Mouse (Mus musculus) heart, embryonic 11.5 days (tissue): ENCODE results near the gene Gstt4. TPM values are rescaled to one million over a fixed set of nuclear protein-coding genes. Genes with fewer than 3 reads are reported as not detected.
A peak's percentile ranks its signal among the peaks of the same experiment; 100 is the strongest.

Experiments
- ATAC-seq: fragments of 200-750 bp; cut with Nextera tagmentation; replicated peaks from 2 replicates; pipeline ENCODE4 v1.8.0; 2017; ENCODE audit warnings: moderate library complexity; ENCODE audit not compliant: insufficient number of reproducible peaks, low FRiP score, low TSS enrichment
- H3K27ac ChIP-seq: fragments of 300-500 bp; sonication (generic); 2 replicates; pipeline ENCODE4 v1.5.1; 2014; ENCODE audit warnings: mild to moderate bottlenecking, low read depth, low read length
- H3K27me3 ChIP-seq: fragments of 300-500 bp; sonication (generic); 2 replicates; pipeline ENCODE4 v1.6.1; 2014; ENCODE audit warnings: mild to moderate bottlenecking, low read length, mixed read lengths; ENCODE audit not compliant: control insufficient read depth, insufficient read depth
- H3K36me3 ChIP-seq: fragments of 300-500 bp; sonication (generic); 2 replicates; pipeline ENCODE4 v1.6.1; 2014; ENCODE audit warnings: mild to moderate bottlenecking, low read length, moderate library complexity, mixed read lengths; ENCODE audit not compliant: control insufficient read depth, insufficient read depth
- H3K4me1 ChIP-seq: fragments of 300-500 bp; sonication (generic); 2 replicates; pipeline ENCODE4 v1.6.1; 2014; ENCODE audit warnings: low read length; ENCODE audit not compliant: control insufficient read depth, insufficient read depth
- H3K4me2 ChIP-seq: fragments of 300-500 bp; sonication (generic); 2 replicates; pipeline ENCODE4 v1.6.1; 2014; ENCODE audit warnings: mild to moderate bottlenecking, moderate library complexity
- H3K4me3 ChIP-seq: fragments of 300-500 bp; sonication (generic); 2 replicates; pipeline ENCODE4 v1.5.1; 2014; ENCODE audit warnings: low read depth, low read length
- H3K9ac ChIP-seq: fragments of 300-500 bp; sonication (generic); 2 replicates; pipeline ENCODE4 v1.6.1; 2014; ENCODE audit warnings: mild to moderate bottlenecking, low read depth, low read length, moderate library complexity
- H3K9me3 ChIP-seq: fragments of 300-500 bp; sonication (generic); replicated peaks from 2 replicates; pipeline ENCODE4 v1.6.1; 2016; ENCODE audit warnings: low read length; ENCODE audit not compliant: control insufficient read depth
- WGBS: fragments of 180-500 bp; shearing (Covaris S2); extraction: QIAGEN DNeasy Blood & Tissue Kit; methylation state at CpG from one replicate; pipeline ENCODE4 v1.1.7; 2014; ENCODE audit not compliant: insufficient replicate concordance; 5-methylcytosine and 5-hydroxymethylcytosine counted together
- polyA plus RNA-seq: library from polyadenylated mRNA; unstranded; fragments of >200 nt; fragmentation: Nextera tagmentation; extraction: Ambion mirVana; gene quantifications from 2 replicates; pipeline ENCODE4 v1.2.1, GENCODE M21; 2014

The Gstt4 gene
- polyA plus RNA-seq, 1 experiment from 2014 or later, result not detected

GRCm38 (mm10) chr10:75833456-75834080 is 11.2 kb upstream of the Gstt4 start:
- H3K4me1 ChIP-seq, result peaks cover 31% of the 10 kb centered on the region
- H3K27me3 ChIP-seq, result peaks cover 4% of the 10 kb centered on the region; the same call in 1 of the 2 replicates
- H3K36me3 ChIP-seq, result no peaks in the 10 kb centered on the region
- no peaks in the 10 kb centered on the region for H3K9me3 ChIP-seq
- H3K9ac ChIP-seq, result peak overlapping the region; percentile 62
- 12% methylated on average over 21 of the region's 21 CpGs for WGBS
- peak overlapping the region; percentile 82 for H3K4me2 ChIP-seq
- peak overlapping the region; percentile 38 for H3K4me3 ChIP-seq
- no peak overlapping the region for H3K27ac ChIP-seq
- ATAC-seq, result no peak

- Histone ChIP-seq H3K27ac (no peak overlapping the region), H3K4me3 (no peak overlapping the region), H3K27me3 (peaks cover 4% of the 10 kb centered on the region; the same call in 1 of the 2 replicates), H3K4me2 (no peak overlapping the region), H3K9ac (no peak overlapping the region), H3K4me1 (peaks cover 23% of the 10 kb centered on the region), H3K9me3 (no peaks in the 10 kb centered on the region), H3K36me3 (no peaks in the 10 kb centered on the region)
- ATAC-seq, result no peak
- 55% methylated on average over 13 of the region's 13 CpGs for WGBS
These were observed 10.0 kb upstream of the Gstt4 start for GRCm38 (mm10) chr10:75832272-75832895.

- Histone ChIP-seq H3K27me3 (peaks cover 4% of the 10 kb centered on the region; the same call in 1 of the 2 replicates), H3K4me3 (no peak overlapping the region), H3K36me3 (no peaks in the 10 kb centered on the region), H3K4me1 (peaks cover 10% of the 10 kb centered on the region), H3K9ac (no peak overlapping the region), H3K4me2 (no peak overlapping the region), H3K9me3 (no peaks in the 10 kb centered on the region), H3K27ac (no peak overlapping the region)
- 85% methylated on average over 2 of the region's 2 CpGs for WGBS
- ATAC-seq, result no peak
These were observed 7.9 kb upstream of the Gstt4 start for GRCm38 (mm10) chr10:75830275-75830670.

GRCm38 (mm10) chr10:75829529-75830274 is 7.4 kb upstream of the Gstt4 start:
- Histone ChIP-seq H3K4me3 (no peak overlapping the region), H3K36me3 (no peaks in the 10 kb centered on the region), H3K9me3 (no peaks in the 10 kb centered on the region), H3K4me2 (no peak overlapping the region), H3K27me3 (peaks cover 4% of the 10 kb centered on the region; the same call in 1 of the 2 replicates), H3K9ac (no peak overlapping the region), H3K4me1 (peaks cover 8% of the 10 kb centered on the region), H3K27ac (no peak overlapping the region)
- 83% methylated on average over 2 of the region's 2 CpGs for WGBS
- no peak for ATAC-seq

- Histone ChIP-seq H3K9ac (no peak overlapping the region), H3K27me3 (peaks cover 4% of the 10 kb centered on the region; the same call in 1 of the 2 replicates), H3K4me1 (peaks cover under 1% of the 10 kb centered on the region), H3K4me3 (no peak overlapping the region), H3K9me3 (no peaks in the 10 kb centered on the region), H3K4me2 (no peak overlapping the region), H3K27ac (no peak overlapping the region), H3K36me3 (no peaks in the 10 kb centered on the region)
- no peak for ATAC-seq
These were observed 6.2 kb upstream of the Gstt4 start for GRCm38 (mm10) chr10:75828500-75828931.

- H3K9me3 ChIP-seq, result 0 out of 2 replicates have a peak, but pooled peaks cover 3% of the 10 kb centered on the region
- no peak overlapping the region for H3K4me3 ChIP-seq
- no peaks in the 10 kb centered on the region for H3K4me1 ChIP-seq
- WGBS, result 86% methylated on average over 4 of the region's 4 CpGs
- H3K4me2 ChIP-seq, result no peak overlapping the region
- no peaks in the 10 kb centered on the region for H3K27me3 ChIP-seq
- H3K27ac ChIP-seq, result no peak overlapping the region
- no peak for ATAC-seq
- no peak overlapping the region for H3K9ac ChIP-seq
- no peaks in the 10 kb centered on the region for H3K36me3 ChIP-seq
These were observed 5.5 kb upstream of the Gstt4 start for GRCm38 (mm10) chr10:75827668-75828360.

GRCm38 (mm10) chr10:75824530-75824929 is 2.2 kb upstream of the Gstt4 start:
- WGBS, result 82% methylated on average over 4 of the region's 4 CpGs
- H3K9me3 ChIP-seq, result 0 out of 2 replicates have a peak, but pooled peaks cover 3% of the 10 kb centered on the region
- no peak for ATAC-seq

GRCm38 (mm10) chr10:75823782-75824181 is 1.4 kb upstream of the Gstt4 start:
- Histone ChIP-seq H3K4me1 (no peaks in the 10 kb centered on the region), H3K36me3 (no peaks in the 10 kb centered on the region), H3K9me3 (0 out of 2 replicates have a peak, but pooled peaks cover 3% of the 10 kb centered on the region), H3K27me3 (no peaks in the 10 kb centered on the region), H3K27ac (no peak overlapping the region), H3K4me3 (no peak overlapping the region), H3K9ac (no peak overlapping the region), H3K4me2 (no peak overlapping the region)
- WGBS, result 71% methylated on average over 1 of the region's 1 CpGs
- ATAC-seq, result no peak

More at GRCm38 (mm10) chr10:75824530-75824929, 2.2 kb upstream of the Gstt4 start:
- Histone ChIP-seq H3K27ac (no peak overlapping the region), H3K4me2 (no peak overlapping the region), H3K4me1 (no peaks in the 10 kb centered on the region), H3K4me3 (no peak overlapping the region), H3K27me3 (no peaks in the 10 kb centered on the region), H3K9ac (no peak overlapping the region), H3K36me3 (no peaks in the 10 kb centered on the region)
